Mouse (Mus musculus) midbrain, embryonic 14.5 days (tissue): Measurements from ENCODE around the gene Gatm. TPM values are rescaled to one million over a fixed set of nuclear protein-coding genes. Genes with fewer than 3 reads are reported as not detected.

Experiments used
- ATAC-seq: fragments of 200-750 bp; cut with Nextera tagmentation; 2 replicates; pipeline ENCODE4 v1.8.0; 2017; ENCODE audit warnings: moderate number of reproducible peaks, moderate library complexity; ENCODE audit not compliant: low FRiP score, low TSS enrichment
- DNase-seq: peaks from one replicate; pipeline ENCODE4 v3.0.0-alpha.2; 2015
- H3K27ac ChIP-seq: fragments of 300-500 bp; sonication (generic); replicated peaks from 2 replicates; pipeline ENCODE4 v1.5.1; 2014; ENCODE audit warnings: mild to moderate bottlenecking, low read depth, low read length, moderate library complexity
- H3K27me3 ChIP-seq: fragments of 300-500 bp; sonication (generic); 2 replicates; pipeline ENCODE4 v1.6.1; 2014; ENCODE audit warnings: low read length, control low read depth, mixed read lengths; ENCODE audit not compliant: control insufficient read depth, insufficient read depth
- H3K36me3 ChIP-seq: fragments of 300-500 bp; sonication (generic); 2 replicates; pipeline ENCODE4 v1.6.1; 2014; ENCODE audit warnings: low read length, control low read depth; ENCODE audit not compliant: control insufficient read depth, insufficient read depth
- H3K4me1 ChIP-seq: fragments of 300-500 bp; sonication (generic); 2 replicates; pipeline ENCODE4 v1.6.1; 2014; ENCODE audit warnings: mild to moderate bottlenecking, antibody characterized with exemption, low read length, control low read depth; ENCODE audit not compliant: control insufficient read depth, insufficient read depth
- H3K4me2 ChIP-seq: fragments of 300-500 bp; sonication (generic); 2 replicates; pipeline ENCODE4 v1.6.1; 2014; ENCODE audit warnings: mild to moderate bottlenecking, low read length, moderate library complexity
- H3K4me3 ChIP-seq: fragments of 300-500 bp; sonication (generic); replicated peaks from 2 replicates; pipeline ENCODE4 v1.5.1; 2014; ENCODE audit warnings: low read depth, low read length
- H3K9ac ChIP-seq: fragments of 300-500 bp; sonication (generic); replicated peaks from 2 replicates; pipeline ENCODE4 v1.6.1; 2014; ENCODE audit warnings: mild to moderate bottlenecking, low read length, moderate library complexity
- H3K9me3 ChIP-seq: fragments of 300-500 bp; sonication (generic); 2 replicates; pipeline ENCODE4 v1.6.1; 2016; ENCODE audit warnings: low read length, control low read depth, mixed read lengths; ENCODE audit not compliant: control insufficient read depth
- WGBS: fragments of 180-500 bp; shearing (Covaris S2); extraction: QIAGEN DNeasy Blood & Tissue Kit; methylation state at CpG from one replicate; pipeline ENCODE4 v1.1.7; 2014; 5-methylcytosine and 5-hydroxymethylcytosine counted together
- polyA plus RNA-seq: library from polyadenylated mRNA; unstranded; fragments of >200 nt; fragmentation: Nextera tagmentation; extraction: Ambion mirVana; gene quantifications from 2 replicates; pipeline ENCODE4 v1.2.1, GENCODE M21; 2014

The Gatm gene
- polyA plus RNA-seq, 1 experiment from 2014 or later: 39.6 TPM

DNA sequence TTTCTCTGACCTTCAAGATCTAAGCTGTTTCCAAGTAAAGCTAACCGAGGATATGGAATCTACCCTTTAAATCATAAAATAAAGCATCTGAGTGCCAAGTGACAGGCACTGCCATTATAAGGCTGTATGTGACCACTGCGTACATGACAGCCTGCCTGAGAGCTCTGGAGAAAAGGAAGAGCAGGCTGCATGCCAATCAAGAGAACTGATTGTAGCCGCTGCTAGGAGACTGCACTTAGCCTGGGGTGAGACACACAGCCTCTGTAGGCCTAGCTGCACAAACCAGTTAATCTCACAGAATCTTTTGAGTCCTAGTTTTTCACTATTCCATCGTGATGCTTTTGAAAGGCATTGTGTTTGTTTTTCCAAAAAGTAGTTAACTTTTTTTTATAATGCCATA lies 7.6 kb upstream of the Gatm start:
- H3K4me3 ChIP-seq: no peak overlapping the region
- no peak overlapping the region for H3K9ac ChIP-seq
- 4% methylated on average over 4 of the region's 4 CpGs for WGBS
- H3K36me3 ChIP-seq: no peaks in the 10 kb centered on the region
- H3K27ac ChIP-seq: 0 out of 2 replicates have a peak overlapping the region, but pooled peaks have one; percentile 22
- H3K4me1 ChIP-seq: 0 out of 2 replicates have a peak, but pooled peaks cover 3% of the 10 kb centered on the region
- no peak for ATAC-seq
- H3K9me3 ChIP-seq: no peaks in the 10 kb centered on the region
- DNase-seq: peak; percentile 56
- no peaks in the 10 kb centered on the region for H3K27me3 ChIP-seq
- H3K4me2 ChIP-seq: no peak overlapping the region

DNA sequence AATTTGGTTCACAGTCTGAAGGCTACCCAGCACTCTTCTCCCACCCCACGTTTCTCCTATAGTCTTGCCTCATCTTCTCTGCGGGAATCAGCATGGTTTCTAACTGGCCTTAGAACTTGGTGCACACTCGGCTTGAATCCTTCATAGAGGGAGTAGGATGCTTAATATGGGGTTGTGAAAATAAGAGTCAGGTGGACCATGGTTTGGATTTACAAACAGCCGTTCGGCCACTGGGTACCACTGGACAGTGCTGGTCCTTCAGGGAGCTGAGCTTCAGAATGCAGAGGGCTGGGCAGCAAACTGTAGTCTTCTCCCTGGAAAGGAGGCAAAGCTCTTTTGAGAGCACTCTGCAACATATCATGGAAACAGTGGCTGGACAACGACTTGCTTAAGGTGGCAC lies 6.7 kb upstream of the Gatm start:
- DNase-seq: no peak

DNA sequence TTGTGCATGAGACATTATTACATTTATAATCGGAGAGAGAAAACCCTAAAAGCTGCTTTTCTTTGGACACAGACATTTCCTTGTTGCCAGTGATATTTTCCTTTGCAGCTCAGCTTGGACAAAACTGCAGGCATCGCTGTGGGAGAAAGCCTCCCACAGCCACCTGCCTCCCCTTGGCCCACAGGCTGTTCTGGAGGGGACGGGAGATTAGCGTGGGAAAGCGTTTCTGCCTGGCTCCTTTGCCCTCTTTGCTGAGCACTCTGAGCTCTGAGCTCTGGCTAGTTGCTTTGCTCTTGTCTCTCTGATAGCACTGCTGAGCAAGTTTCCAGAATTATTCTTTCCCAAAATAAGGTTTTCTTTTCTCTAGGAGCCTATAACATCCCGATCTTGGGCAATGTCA lies 5.1 kb upstream of the Gatm start:
- H3K4me1 ChIP-seq: 0 out of 2 replicates have a peak, but pooled peaks cover 7% of the 10 kb centered on the region
- H3K9me3 ChIP-seq: no peaks in the 10 kb centered on the region
- whole genome bisulfite sequencing: 47% methylated on average over 6 of the region's 6 CpGs
- ATAC-seq (no peak), DNase-seq (no peak)
- H3K4me2 ChIP-seq: no peak overlapping the region
- H3K27ac ChIP-seq: no peak overlapping the region
- H3K36me3 ChIP-seq: no peaks in the 10 kb centered on the region
- H3K27me3 ChIP-seq: 0 out of 2 replicates have a peak, but pooled peaks cover 4% of the 10 kb centered on the region
- no peak overlapping the region for H3K9ac ChIP-seq
- H3K4me3 ChIP-seq: no peak overlapping the region

More for the DNA sequence above, 6.7 kb upstream of the Gatm start:
- no peak overlapping the region for H3K4me2 ChIP-seq
- no peaks in the 10 kb centered on the region for H3K27me3 ChIP-seq
- H3K9ac ChIP-seq: no peak overlapping the region
- no peak overlapping the region for H3K4me3 ChIP-seq
- no peaks in the 10 kb centered on the region for H3K36me3 ChIP-seq
- WGBS: 79% methylated on average over 6 of the region's 6 CpGs
- no peak overlapping the region for H3K27ac ChIP-seq
- H3K9me3 ChIP-seq: no peaks in the 10 kb centered on the region
- H3K4me1 ChIP-seq: 0 out of 2 replicates have a peak, but pooled peaks cover 3% of the 10 kb centered on the region
- ATAC-seq: no peak

DNA sequence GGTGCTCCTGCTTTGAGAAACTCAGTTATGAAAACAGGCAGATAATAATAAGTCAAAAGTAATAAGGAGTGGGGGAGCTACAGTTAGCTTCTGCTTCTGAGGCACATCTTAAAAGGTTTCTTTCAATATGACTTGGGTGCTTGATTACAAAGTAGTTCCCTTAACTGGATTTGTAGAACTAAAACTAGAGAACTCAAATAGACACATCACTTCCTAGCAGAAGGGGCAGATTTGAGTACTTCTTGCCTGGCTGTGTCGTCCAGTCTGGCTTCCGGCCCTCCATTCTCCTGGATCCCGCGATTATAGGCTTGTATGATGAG lies 511 bp upstream of the Gatm start:
- DNase-seq: no peak
- Histone ChIP-seq H3K9me3 (no peaks in the 10 kb centered on the region), H3K4me1 (0 out of 2 replicates have a peak, but pooled peaks cover 4% of the 10 kb centered on the region), H3K4me2 (peak overlapping the region; percentile 78), H3K9ac (no peak overlapping the region), H3K27ac (no peak overlapping the region), H3K27me3 (0 out of 2 replicates have a peak, but pooled peaks cover 4% of the 10 kb centered on the region), H3K4me3 (peak overlapping the region; percentile 60), H3K36me3 (no peaks in the 10 kb centered on the region)
- no peak for ATAC-seq
- WGBS: 88% methylated on average over 4 of the region's 4 CpGs

DNA sequence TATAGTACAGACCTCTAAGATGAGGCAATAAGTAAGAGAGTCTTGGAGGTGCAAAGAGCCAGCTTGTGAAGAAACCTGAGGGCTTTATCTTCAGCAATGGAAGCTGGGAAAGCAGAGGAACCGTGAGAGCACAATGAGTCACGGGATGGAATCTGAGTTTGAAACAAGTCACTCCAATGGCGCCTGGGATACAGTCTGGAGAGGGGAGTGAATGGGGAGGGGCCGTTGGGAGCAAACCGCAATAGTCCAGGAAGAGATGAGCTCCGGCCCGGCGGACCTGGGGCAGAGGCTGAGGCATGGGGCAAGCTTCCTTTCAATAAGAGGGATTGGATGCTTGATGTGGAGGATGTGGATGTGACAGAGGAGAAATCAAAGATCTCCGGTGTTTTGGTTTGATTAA lies 2.3 kb downstream of the Gatm start:
- 0 out of 2 replicates have a peak, but pooled peaks cover 4% of the 10 kb centered on the region for H3K4me1 ChIP-seq
- H3K4me2 ChIP-seq: no peak overlapping the region
- DNase-seq (no peak), ATAC-seq (no peak)
- H3K9ac ChIP-seq: no peak overlapping the region
- H3K27me3 ChIP-seq: 0 out of 2 replicates have a peak, but pooled peaks cover 4% of the 10 kb centered on the region
- H3K27ac ChIP-seq: no peak overlapping the region
- 83% methylated on average over 9 of the region's 9 CpGs for WGBS
- H3K4me3 ChIP-seq: no peak overlapping the region
- H3K36me3 ChIP-seq: no peaks in the 10 kb centered on the region
- no peaks in the 10 kb centered on the region for H3K9me3 ChIP-seq

DNA sequence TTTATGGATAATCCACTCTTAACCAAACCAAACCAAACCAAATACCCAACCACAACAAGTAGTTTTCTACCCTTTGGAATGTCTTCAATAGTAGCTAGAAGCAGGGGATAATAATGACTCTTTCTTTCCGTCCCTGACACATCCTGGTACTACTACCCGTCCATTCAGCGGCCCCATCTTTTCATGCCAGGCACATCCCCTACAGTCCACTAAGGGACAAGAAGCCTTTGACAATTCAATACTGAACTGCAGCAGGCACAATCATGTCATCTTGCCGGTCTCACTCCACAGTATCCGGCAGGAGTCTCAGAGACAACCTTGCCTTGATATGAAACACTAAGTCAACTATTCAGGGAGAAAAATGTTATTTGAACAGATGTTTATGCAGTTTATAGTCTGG lies 5.3 kb downstream of the Gatm start:
- Histone ChIP-seq H3K27me3 (no peaks in the 10 kb centered on the region), H3K4me3 (no peak overlapping the region), H3K36me3 (no peaks in the 10 kb centered on the region), H3K9ac (no peak overlapping the region), H3K4me1 (no peaks in the 10 kb centered on the region), H3K27ac (no peak overlapping the region), H3K4me2 (no peak overlapping the region), H3K9me3 (no peaks in the 10 kb centered on the region)
- DNase-seq: peak; percentile 8
- ATAC-seq: no peak
- WGBS: 74% methylated on average over 5 of the region's 5 CpGs

DNA sequence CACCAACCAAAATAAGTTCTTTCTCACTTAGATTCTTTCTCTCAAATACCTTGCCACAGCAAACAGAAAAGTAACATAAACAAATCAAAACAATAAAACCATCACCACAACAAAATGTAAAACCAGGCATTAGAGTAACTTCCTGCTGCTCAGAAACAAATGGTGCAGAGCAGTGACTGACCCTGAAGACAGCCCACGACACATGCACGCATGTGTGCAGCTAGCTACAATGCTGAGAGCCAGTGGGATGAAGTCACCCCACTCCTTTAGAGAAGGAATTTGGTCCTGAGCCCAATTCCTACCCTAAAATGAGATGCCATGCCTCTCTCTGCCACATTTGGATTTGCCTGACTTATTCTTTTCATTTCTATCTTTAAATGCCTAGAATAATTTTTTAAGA lies 9.7 kb downstream of the Gatm start:
- Histone ChIP-seq H3K9me3 (no peaks in the 10 kb centered on the region), H3K36me3 (0 out of 2 replicates have a peak, but pooled peaks cover 2% of the 10 kb centered on the region), H3K9ac (no peak overlapping the region), H3K4me3 (no peak overlapping the region), H3K27me3 (no peaks in the 10 kb centered on the region), H3K27ac (no peak overlapping the region), H3K4me1 (no peaks in the 10 kb centered on the region), H3K4me2 (no peak overlapping the region)
- no peak for ATAC-seq
- no peak for DNase-seq
- 87% methylated on average over 2 of the region's 2 CpGs for WGBS

DNA sequence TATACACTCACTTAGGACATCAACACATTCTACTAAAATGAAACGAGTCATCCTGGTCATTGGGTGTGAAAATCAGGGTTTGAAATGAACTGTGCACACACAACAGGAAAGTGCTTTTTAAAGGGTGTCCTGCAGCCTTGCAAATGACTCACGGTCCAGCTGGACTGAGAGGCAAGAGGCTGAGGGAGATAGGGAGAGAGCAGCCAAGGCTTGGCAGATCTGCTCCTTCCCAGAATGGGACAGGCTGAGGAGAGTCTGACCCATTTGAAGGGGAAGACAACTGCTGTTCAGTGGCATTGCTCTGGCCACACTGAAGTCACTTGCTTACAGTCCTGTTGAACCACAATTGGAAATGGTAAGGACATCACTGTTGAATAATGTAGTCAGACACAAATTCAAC lies 11.4 kb downstream of the Gatm start:
- no peak overlapping the region for H3K4me2 ChIP-seq
- no peaks in the 10 kb centered on the region for H3K4me1 ChIP-seq
- no peaks in the 10 kb centered on the region for H3K9me3 ChIP-seq
- 89% methylated on average over 2 of the region's 2 CpGs for WGBS
- 0 out of 2 replicates have a peak, but pooled peaks cover 2% of the 10 kb centered on the region for H3K36me3 ChIP-seq
- DNase-seq (no peak), ATAC-seq (no peak)
- H3K27ac ChIP-seq: no peak overlapping the region
- no peaks in the 10 kb centered on the region for H3K27me3 ChIP-seq
- no peak overlapping the region for H3K4me3 ChIP-seq
- H3K9ac ChIP-seq: no peak overlapping the region

DNA sequence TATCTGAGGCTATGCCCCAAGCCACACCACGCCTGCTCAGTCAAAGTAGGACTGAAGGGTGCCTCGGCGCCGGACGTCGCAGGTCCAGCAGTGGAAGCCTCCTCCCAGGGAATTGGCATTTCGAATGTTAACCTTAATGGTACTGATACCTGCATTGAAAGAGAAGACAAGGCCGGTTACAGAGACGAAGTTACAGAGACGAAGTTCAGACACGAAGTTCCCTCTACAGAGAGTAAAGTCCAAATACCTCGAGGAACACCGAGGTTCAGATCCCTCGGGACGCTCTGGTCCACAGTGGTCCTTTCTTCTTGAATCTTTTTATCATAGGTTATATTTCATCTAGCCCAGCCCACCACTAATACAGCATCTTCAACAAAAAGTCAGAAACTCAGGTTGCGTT lies 15.6 kb downstream of the Gatm start:
- no peaks in the 10 kb centered on the region for H3K27me3 ChIP-seq
- WGBS: 95% methylated on average over 16 of the region's 16 CpGs
- H3K36me3 ChIP-seq: 0 out of 2 replicates have a peak, but pooled peaks cover 2% of the 10 kb centered on the region
- DNase-seq: no peak
- H3K9me3 ChIP-seq: no peaks in the 10 kb centered on the region
- H3K4me2 ChIP-seq: no peak overlapping the region
- no peak overlapping the region for H3K27ac ChIP-seq
- H3K9ac ChIP-seq: no peak overlapping the region
- H3K4me3 ChIP-seq: no peak overlapping the region
- no peaks in the 10 kb centered on the region for H3K4me1 ChIP-seq
- ATAC-seq: no peak
